Mouse (Mus musculus) liver, adult 2 months (tissue): ENCODE data around the gene H2-DMa. TPM values are rescaled to one million over a fixed set of nuclear protein-coding genes. Genes with fewer than 3 reads are reported as not detected.

Experiments used
- DNase-seq: peaks from one replicate; pipeline ENCODE4 v3.0.0-alpha.2; 2011; ENCODE audit warnings: low read depth, low spot score; ENCODE audit errors: extremely low read depth
- H3K27ac ChIP-seq: fragments of 200-500 bp; replicated peaks from 2 replicates; pipeline ENCODE4 v1.5.1; 2012; ENCODE audit warnings: low read depth, mild to moderate bottlenecking, control low read depth, inconsistent platforms, low read length; ENCODE audit not compliant: insufficient read depth
- H3K27me3 ChIP-seq: fragments of 200-500 bp; 2 replicates; pipeline ENCODE4 v1.6.1; 2012; ENCODE audit warnings: mild to moderate bottlenecking, moderate library complexity, low read length, inconsistent platforms; ENCODE audit not compliant: control insufficient read depth, insufficient read depth
- H3K36me3 ChIP-seq: fragments of 200-500 bp; 2 replicates; pipeline ENCODE4 v1.6.1; 2012; ENCODE audit warnings: low read length, inconsistent platforms; ENCODE audit not compliant: control insufficient read depth, insufficient read depth
- H3K4me1 ChIP-seq: fragments of 200-500 bp; 2 replicates; pipeline ENCODE4 v1.6.1; 2011; ENCODE audit warnings: low read length; ENCODE audit not compliant: control insufficient read depth, insufficient read depth
- H3K4me3 ChIP-seq: fragments of 200-500 bp; 2 replicates; pipeline ENCODE4 v1.5.1; 2011; ENCODE audit warnings: low read depth, mild to moderate bottlenecking, control low read depth, low read length, moderate library complexity; ENCODE audit not compliant: insufficient read depth
- H3K79me2 ChIP-seq: fragments of 200-500 bp; 2 replicates; pipeline ENCODE4 v1.6.1; 2012; ENCODE audit warnings: inconsistent platforms, mild to moderate bottlenecking, low read length, moderate library complexity; ENCODE audit not compliant: control insufficient read depth, insufficient read depth
- H3K9ac ChIP-seq: fragments of 200-500 bp; 2 replicates; pipeline ENCODE4 v1.6.1; 2012; ENCODE audit warnings: low read depth, mild to moderate bottlenecking, control low read depth, inconsistent platforms, low read length
- CTCF ChIP-seq: fragments of 200-500 bp; IDR thresholded peaks from 2 replicates; pipeline ENCODE4 v1.5.1; 2011; ENCODE audit warnings: low read depth, low read length, control low read depth
- POLR2A ChIP-seq: fragments of 200-500 bp; IDR thresholded peaks from 2 replicates; pipeline ENCODE4 v1.6.1; 2011; ENCODE audit warnings: low read length, control low read depth; ENCODE audit not compliant: insufficient read depth; ENCODE audit errors: extremely low read depth
- WGBS: fragments of 180-500 bp; shearing (Covaris S2); methylation state at CpG from one replicate; pipeline ENCODE4 v1.1.7; 2018; 5-methylcytosine and 5-hydroxymethylcytosine counted together
- polyA plus RNA-seq: library from polyadenylated mRNA; depleted of rRNA; stranded (reverse); fragments of >200 nt; gene quantifications from 2 replicates; pipeline ENCODE4 v1.2.3, GENCODE M21; 2012
- total RNA-seq: library from RNA; depleted of rRNA; stranded (reverse); fragments of >200 nt; gene quantifications from 2 replicates; pipeline ENCODE4 v1.2.3, GENCODE M21; 2014

Gene H2-DMa
- total and polyA plus RNA-seq, 2 experiments, result 7.1 to 13.1 TPM

DNA sequence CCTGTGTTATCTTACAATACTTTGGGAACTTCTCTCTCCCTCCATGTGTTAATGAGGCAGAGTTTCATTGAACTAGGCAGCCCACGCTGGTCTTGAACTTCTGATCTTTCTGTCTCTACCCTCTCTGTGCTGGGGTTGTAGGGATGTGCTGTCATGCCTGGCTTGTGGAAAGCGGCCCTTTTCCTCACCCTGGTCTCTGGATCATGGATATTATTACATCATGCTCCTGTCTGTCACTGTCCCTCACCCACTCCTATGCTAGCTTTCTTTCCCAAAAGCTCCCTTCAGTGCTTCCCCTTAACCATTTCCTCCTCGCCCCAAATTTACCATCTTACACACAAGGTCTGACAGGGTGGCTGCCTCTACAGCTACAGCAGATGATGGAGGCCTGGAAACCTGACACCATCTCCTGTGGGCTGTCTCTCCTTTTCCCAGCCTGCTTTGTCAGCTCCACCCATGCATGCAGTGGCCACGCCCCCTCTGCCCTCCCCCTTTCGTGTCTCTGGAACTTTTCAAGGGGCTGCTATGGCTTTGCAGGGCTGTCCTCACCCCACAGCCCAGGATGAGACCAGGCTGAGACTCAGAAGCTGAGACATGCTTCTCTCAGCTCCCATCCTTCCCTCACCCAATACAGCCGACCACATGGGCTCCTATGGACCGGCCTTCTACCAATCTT lies 26.0 kb upstream of the H2-DMa start:
- Histone ChIP-seq H3K79me2 (no peaks in the 10 kb centered on the region), H3K36me3 (no peaks in the 10 kb centered on the region), H3K4me3 (no peak overlapping the region), H3K27ac (no peak overlapping the region), H3K4me1 (no peaks in the 10 kb centered on the region), H3K9ac (no peak overlapping the region), H3K27me3 (no peaks in the 10 kb centered on the region)
- DNase-seq, result no peak
- TF ChIP-seq CTCF (no peak), POLR2A (no peak)
- 36% methylated on average over 7 of the region's 7 CpGs for WGBS

DNA sequence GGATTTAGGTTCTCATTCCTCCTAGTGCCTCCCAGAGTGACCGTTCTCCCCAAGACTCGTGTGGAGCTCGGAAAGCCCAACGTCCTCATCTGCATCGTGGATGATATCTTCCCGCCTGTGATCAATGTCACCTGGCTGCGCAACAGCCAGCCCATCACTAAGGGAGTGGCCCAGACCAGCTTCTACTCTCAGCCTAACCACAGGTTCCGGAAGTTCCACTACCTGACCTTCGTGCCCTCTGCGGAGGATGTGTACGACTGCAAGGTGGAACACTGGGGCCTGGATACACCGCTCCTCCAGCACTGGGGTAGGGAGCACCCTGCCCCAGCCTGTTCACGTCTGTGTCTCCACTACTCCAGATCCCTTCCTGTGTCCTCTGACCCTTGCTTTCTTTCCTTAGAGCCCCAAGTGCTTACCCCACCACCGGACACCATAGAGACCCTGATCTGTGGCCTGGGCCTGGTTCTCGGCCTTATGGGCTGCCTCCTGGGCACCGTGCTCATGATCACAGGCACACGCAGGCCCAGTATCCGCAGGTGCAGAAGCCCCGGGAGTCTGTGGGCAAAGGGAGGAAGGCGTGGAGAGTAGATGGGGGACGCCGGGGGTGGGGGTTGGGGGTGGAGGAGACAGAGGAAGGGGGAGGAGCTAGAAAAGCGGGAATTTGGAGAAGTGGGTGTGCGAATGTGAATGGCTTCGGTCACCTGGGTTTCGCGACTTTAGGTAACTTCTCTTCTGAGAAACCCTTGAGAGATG lies 24.9 kb upstream of the H2-DMa start:
- Histone ChIP-seq H3K27me3 (no peaks in the 10 kb centered on the region), H3K36me3 (no peaks in the 10 kb centered on the region), H3K4me1 (no peaks in the 10 kb centered on the region), H3K79me2 (no peaks in the 10 kb centered on the region), H3K4me3 (no peak overlapping the region), H3K27ac (no peak overlapping the region), H3K9ac (no peak overlapping the region)
- WGBS, result 77% methylated on average over 27 of the region's 27 CpGs
- DNase-seq, result no peak
- TF ChIP-seq CTCF, result no peak
- TF ChIP-seq POLR2A, result no peak

DNA sequence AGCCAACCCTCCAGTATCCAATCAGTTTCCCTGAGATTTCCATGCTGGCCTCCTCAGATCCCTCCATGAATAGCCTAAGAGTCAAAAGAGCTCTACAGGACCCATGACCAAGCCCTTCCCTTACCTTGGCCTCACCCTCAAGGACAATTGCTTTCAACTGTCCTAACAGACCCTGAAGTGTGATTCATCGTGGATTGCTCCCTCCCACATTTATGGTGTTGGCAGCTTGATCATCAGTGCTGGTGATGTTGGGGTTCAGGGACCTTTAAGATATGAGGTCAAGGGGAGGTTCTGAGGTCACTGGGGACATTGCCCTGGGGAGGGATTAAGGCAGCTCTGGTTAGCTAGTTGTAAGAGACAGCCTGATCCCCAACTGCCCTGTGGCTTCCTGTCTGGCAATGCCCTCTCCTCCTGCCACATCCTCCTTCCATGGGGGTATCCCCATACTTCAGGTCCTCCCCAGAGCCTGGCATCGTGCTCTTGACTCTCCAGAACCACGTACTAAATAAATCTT lies 22.8 kb upstream of the H2-DMa start:
- Histone ChIP-seq H3K4me3 (no peak overlapping the region), H3K27me3 (no peaks in the 10 kb centered on the region), H3K4me1 (peaks cover under 1% of the 10 kb centered on the region; the same call in 1 of the 2 replicates), H3K27ac (no peak overlapping the region), H3K36me3 (no peaks in the 10 kb centered on the region), H3K9ac (no peak overlapping the region), H3K79me2 (no peaks in the 10 kb centered on the region)
- TF ChIP-seq POLR2A (no peak), CTCF (no peak)
- WGBS, result 53% methylated on average over 3 of the region's 3 CpGs
- DNase-seq, result no peak

DNA sequence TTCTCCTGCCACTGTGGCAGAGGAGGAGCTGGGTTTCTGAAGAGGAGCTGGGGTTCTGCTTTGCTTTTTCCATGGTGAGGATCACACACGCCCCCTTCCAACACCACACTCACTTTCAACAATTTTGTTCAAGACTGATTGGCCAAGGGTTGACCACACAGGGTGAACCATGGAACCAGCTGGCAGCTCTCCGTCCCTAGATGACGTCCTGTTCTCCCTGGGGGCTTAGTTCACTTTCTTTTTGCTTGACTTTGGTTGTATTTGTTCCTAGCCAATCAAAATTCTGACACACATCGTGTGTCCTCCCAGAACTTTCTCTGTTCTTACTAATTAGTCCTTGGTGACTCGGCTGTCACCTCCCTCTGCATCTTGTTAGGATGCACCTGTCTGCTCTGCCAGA lies 22.1 kb upstream of the H2-DMa start:
- no peak overlapping the region for H3K4me3 ChIP-seq
- no peak overlapping the region for H3K27ac ChIP-seq
- no peak for DNase-seq
- peaks cover 3% of the 10 kb centered on the region; the same call in 1 of the 2 replicates for H3K4me1 ChIP-seq
- 77% methylated on average over 5 of the region's 5 CpGs for WGBS
- no peaks in the 10 kb centered on the region for H3K36me3 ChIP-seq
- H3K79me2 ChIP-seq, result no peaks in the 10 kb centered on the region
- H3K9ac ChIP-seq, result no peak overlapping the region
- no peaks in the 10 kb centered on the region for H3K27me3 ChIP-seq
- TF ChIP-seq CTCF (no peak), POLR2A (no peak)

DNA sequence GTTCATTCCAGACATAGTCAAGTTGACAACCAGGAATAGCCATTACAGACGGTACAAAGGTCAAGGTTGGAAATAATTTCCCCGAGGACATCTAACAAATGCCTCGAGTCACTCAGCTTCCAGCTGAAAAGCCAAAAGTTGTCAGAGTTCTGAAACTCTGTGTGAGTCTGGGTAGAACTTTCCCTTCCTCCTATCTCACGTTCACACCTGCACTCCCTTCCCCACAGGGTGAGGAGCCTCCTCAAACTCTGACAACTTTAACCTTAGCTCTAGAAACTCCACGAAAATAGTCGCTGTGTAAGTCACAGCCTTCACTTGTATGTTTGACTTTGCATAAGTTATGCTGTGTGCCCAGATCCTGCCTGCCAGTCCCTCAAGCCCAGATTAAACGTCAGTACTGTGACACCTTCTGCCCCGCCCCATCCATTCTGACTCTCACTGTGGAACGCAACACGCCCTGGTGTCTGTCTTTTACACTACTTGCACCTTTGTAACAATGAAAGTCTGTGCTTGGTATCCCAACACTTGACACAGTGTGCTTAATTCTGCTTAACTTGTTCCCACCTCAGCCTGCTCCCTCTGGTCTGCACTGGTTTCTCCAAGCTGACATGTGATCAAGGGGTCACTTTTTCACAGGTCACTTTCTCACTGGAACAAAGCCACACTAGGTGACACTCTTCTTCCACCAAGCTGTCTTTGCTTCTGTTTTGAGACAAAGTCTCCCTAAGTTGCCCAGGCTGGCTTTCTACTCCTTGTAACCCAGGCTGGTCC lies 20.4 kb upstream of the H2-DMa start:
- whole genome bisulfite sequencing, result 47% methylated on average over 10 of the region's 10 CpGs
- DNase-seq, result no peak
- Histone ChIP-seq H3K4me1 (peaks cover 5% of the 10 kb centered on the region; the same call in 1 of the 2 replicates), H3K27ac (no peak overlapping the region), H3K27me3 (no peaks in the 10 kb centered on the region), H3K79me2 (no peaks in the 10 kb centered on the region), H3K9ac (no peak overlapping the region), H3K36me3 (no peaks in the 10 kb centered on the region), H3K4me3 (no peak overlapping the region)
- TF ChIP-seq POLR2A (no peak), CTCF (no peak)
